8 mouse cellular contexts compared by ENCODE assay signal in the genomic region with DNA sequence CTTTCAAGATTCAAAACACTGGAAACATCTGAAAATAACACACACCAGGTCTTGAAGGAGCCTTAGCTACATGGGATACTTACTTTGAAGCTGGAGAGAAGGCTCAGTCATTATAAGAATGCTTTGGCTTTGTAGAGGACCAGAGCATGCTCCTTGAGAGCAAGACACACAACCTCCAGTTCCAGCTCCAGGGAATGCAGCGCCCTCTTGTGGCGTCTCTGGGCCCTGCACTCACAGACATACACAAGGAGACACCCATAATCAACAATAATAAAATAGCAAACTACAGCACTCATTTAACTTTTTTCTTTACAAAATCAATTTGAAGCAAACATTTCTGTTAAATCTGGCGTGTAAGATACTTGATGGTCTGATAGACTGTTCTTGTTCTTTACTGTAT.
DNase-seq lines count a peak whose midpoint lies in the region; ATAC-seq and TF ChIP-seq lines count a peak whose summit lies in the region.

No protein-coding gene starts in this region.

- no peak for ATAC-seq in forebrain, postnatal 0 days
- no peak for ATAC-seq in forebrain, embryonic 12.5 days (ENCODE audit: low FRiP score)
- ATAC-seq in liver, embryonic 12.5 days, result no peak
- no peak for ATAC-seq in Patski

- TF ChIP-seq POLR2A in liver, adult 2 months (IDR thresholded peaks at IDR 0.05; ENCODE audit: extremely low read depth, insufficient read depth, low read length), result no peak

- POLR2A ChIA-PET in Patski (lab: Charles Lee), result no interaction called here

- H3K9me3 ChIP-seq in forebrain, postnatal 0 days (ENCODE audit: low read length), result no peaks in the 10 kb centered on the region
- no peaks in the 10 kb centered on the region for H3K9me3 ChIP-seq in forebrain, embryonic 12.5 days
- H3K9me3 ChIP-seq in liver, embryonic 12.5 days (replicated peaks), result no peaks in the 10 kb centered on the region

- no peak overlapping the region for H3K27ac ChIP-seq in forebrain, postnatal 0 days (ENCODE audit: low read depth, low read length)
- H3K27ac ChIP-seq in forebrain, embryonic 12.5 days, result no peak overlapping the region
- no peak overlapping the region for H3K27ac ChIP-seq in liver, adult 2 months (replicated peaks; ENCODE audit: insufficient read depth, low read depth, low read length)
- H3K27ac ChIP-seq in liver, embryonic 12.5 days, result no peak overlapping the region

- no peaks in the 10 kb centered on the region for H3K79me2 ChIP-seq in liver, adult 2 months (ENCODE audit: control insufficient read depth, insufficient read depth, low read length)

- no peaks in the 10 kb centered on the region for H3K4me1 ChIP-seq in forebrain, postnatal 0 days (ENCODE audit: insufficient read depth)
- no peaks in the 10 kb centered on the region for H3K4me1 ChIP-seq in forebrain, embryonic 12.5 days
- no peaks in the 10 kb centered on the region for H3K4me1 ChIP-seq in liver, adult 2 months (ENCODE audit: control insufficient read depth, insufficient read depth, low read length)
- no peaks in the 10 kb centered on the region for H3K4me1 ChIP-seq in liver, embryonic 12.5 days

- H3K9ac ChIP-seq in forebrain, postnatal 0 days, result no peak overlapping the region
- no peak overlapping the region for H3K9ac ChIP-seq in forebrain, embryonic 12.5 days
- H3K9ac ChIP-seq in liver, adult 2 months (ENCODE audit: low read depth, low read length), result no peak overlapping the region
- no peak overlapping the region for H3K9ac ChIP-seq in liver, embryonic 12.5 days

- no peaks in the 10 kb centered on the region for H3K36me3 ChIP-seq in forebrain, postnatal 0 days (ENCODE audit: insufficient read depth)
- H3K36me3 ChIP-seq in forebrain, embryonic 12.5 days (replicated peaks), result no peaks in the 10 kb centered on the region
- no peaks in the 10 kb centered on the region for H3K36me3 ChIP-seq in liver, adult 2 months (ENCODE audit: control insufficient read depth, insufficient read depth, low read length)
- H3K36me3 ChIP-seq in liver, embryonic 12.5 days, result no peaks in the 10 kb centered on the region

- peak; percentile 65 for TF ChIP-seq CTCF in forebrain, postnatal 0 days (IDR thresholded peaks at IDR 0.05; ENCODE audit: low read depth)
- TF ChIP-seq CTCF in liver, adult 2 months (IDR thresholded peaks at IDR 0.05; ENCODE audit: low read depth, low read length), result peak; percentile 67
- peak; percentile 73 for TF ChIP-seq CTCF in Patski (IDR thresholded peaks at IDR 0.05)

- no peak overlapping the region for H3K4me2 ChIP-seq in forebrain, postnatal 0 days (ENCODE audit: low read depth)
- no peak overlapping the region for H3K4me2 ChIP-seq in forebrain, embryonic 12.5 days
- H3K4me2 ChIP-seq in liver, embryonic 12.5 days, result no peak overlapping the region

- no peak overlapping the region for H3K4me3 ChIP-seq in forebrain, postnatal 0 days (ENCODE audit: low read depth, low read length)
- no peak overlapping the region for H3K4me3 ChIP-seq in forebrain, embryonic 12.5 days (replicated peaks)
- no peak overlapping the region for H3K4me3 ChIP-seq in liver, adult 2 months (ENCODE audit: insufficient read depth, low read depth, low read length)
- H3K4me3 ChIP-seq in liver, embryonic 12.5 days, result no peak overlapping the region

- CTCF ChIA-PET in Patski (lab: Charles Lee), result interaction anchor here (0.8 to 1.3 kb wide), 3 partner anchors 8 to 16 kb away, joined by 3 read pairs; no protein-coding TSS in a partner anchor

- in situ Hi-C loops in Patski (cut with MboI; ENCODE audit: low pct_unique_long_range_greater_than_20kb), result no loop called here

- 54% methylated on average over 3 of the region's 3 CpGs for WGBS in forebrain, postnatal 0 days
- 56% methylated on average over 3 of the region's 3 CpGs for WGBS in forebrain, embryonic 12.5 days
- 43% methylated on average over 3 of the region's 3 CpGs for WGBS in liver, adult 2 months
- WGBS in liver, embryonic 12.5 days (ENCODE audit: insufficient replicate concordance), result 25% methylated on average over 3 of the region's 3 CpGs

- H3K27me3 ChIP-seq in forebrain, postnatal 0 days (ENCODE audit: insufficient read depth, low read length), result no peaks in the 10 kb centered on the region
- no peaks in the 10 kb centered on the region for H3K27me3 ChIP-seq in forebrain, embryonic 12.5 days
- H3K27me3 ChIP-seq in liver, adult 2 months (ENCODE audit: control insufficient read depth, insufficient read depth, low read length), result no peaks in the 10 kb centered on the region
- H3K27me3 ChIP-seq in liver, embryonic 12.5 days (replicated peaks), result no peaks in the 10 kb centered on the region
- H3K27me3 ChIP-seq in Patski, result peaks cover 3% of the 10 kb centered on the region

- no peak for DNase-seq in forebrain, postnatal 0 days
- DNase-seq in liver, adult 2 months (ENCODE audit: extremely low read depth, low read depth, low spot score), result peak; percentile 2
- DNase-seq in Patski (ENCODE audit: low read depth, low spot score), result no peak
- peak; percentile 40 to 50 for DNase-seq in kidney, postnatal 25 days
- peak; percentile 41 for DNase-seq in testis, postnatal 14 days (ENCODE audit: low spot score)
- no peak for DNase-seq in urinary bladder, adult 18-20 months (ENCODE audit: low spot score in 2 of 2)

Comparison
In these comparisons a context has a peak if more than half of its experiments do, and no peak if none do; other contexts are left out.
1. DNase-seq: peak in liver, adult 2 months (single experiment), kidney, postnatal 25 days (2 of 2) and testis, postnatal 14 days (single experiment); none in forebrain, postnatal 0 days (single experiment), Patski (single experiment) and urinary bladder, adult 18-20 months (0 of 2).
2. Peak in every context shown above with its lines, with median percentiles within 50 percentile points of each other: CTCF ChIP-seq.